Mouse (Mus musculus): ENCODE data around the gene Nos3. TPM values are rescaled to one million over a fixed set of nuclear protein-coding genes. Genes with fewer than 3 reads are reported as not detected.

Gene Nos3
- 21.0 and 28.2 TPM in 2 replicates for polyA plus RNA-seq (2012; rRNA removed)

DNA sequence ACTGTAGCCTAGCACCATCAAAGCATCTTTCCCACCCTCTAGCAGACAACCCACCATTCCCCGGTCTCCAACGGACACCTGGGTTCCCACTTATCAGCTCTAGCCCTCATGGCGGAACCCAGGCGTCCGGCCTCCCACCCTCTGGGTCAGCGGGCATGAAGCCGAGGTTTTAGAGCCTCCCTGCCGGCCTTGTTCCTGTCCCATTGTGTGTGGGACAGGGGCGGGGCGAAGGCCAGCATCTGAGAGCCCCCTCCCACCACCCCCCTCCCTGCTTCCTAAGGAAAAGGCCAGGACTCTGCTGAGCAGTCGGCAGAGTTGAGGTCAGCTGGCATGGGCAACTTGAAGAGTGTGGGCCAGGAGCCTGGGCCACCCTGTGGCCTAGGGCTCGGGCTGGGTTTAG, at the start of gene Nos3:
Nos3 (plus strand) TSS at position 303 of the 400 bp plus-strand sequence.
- H3K4me3 ChIP-seq (replicated peaks; ENCODE audit: extremely low read depth, low read depth, low read length) = peak within 1 kb of the TSS; percentile 50
- 48% methylated on average over 12 of the region's 12 CpGs for WGBS
- no peaks in the 10 kb centered on the region for H3K4me1 ChIP-seq (ENCODE audit: control insufficient read depth, insufficient read depth, low read length)
- no peak for DNase-seq
- TF ChIP-seq POLR2A (IDR thresholded peaks at IDR 0.05; ENCODE audit: borderline replicate concordance, extremely low read depth, low read depth, low read length) (peak; percentile 50; the same call in 1 of the 2 replicates), CTCF (IDR thresholded peaks at IDR 0.05; ENCODE audit: insufficient read depth, low read length) (no peak)

DNA sequence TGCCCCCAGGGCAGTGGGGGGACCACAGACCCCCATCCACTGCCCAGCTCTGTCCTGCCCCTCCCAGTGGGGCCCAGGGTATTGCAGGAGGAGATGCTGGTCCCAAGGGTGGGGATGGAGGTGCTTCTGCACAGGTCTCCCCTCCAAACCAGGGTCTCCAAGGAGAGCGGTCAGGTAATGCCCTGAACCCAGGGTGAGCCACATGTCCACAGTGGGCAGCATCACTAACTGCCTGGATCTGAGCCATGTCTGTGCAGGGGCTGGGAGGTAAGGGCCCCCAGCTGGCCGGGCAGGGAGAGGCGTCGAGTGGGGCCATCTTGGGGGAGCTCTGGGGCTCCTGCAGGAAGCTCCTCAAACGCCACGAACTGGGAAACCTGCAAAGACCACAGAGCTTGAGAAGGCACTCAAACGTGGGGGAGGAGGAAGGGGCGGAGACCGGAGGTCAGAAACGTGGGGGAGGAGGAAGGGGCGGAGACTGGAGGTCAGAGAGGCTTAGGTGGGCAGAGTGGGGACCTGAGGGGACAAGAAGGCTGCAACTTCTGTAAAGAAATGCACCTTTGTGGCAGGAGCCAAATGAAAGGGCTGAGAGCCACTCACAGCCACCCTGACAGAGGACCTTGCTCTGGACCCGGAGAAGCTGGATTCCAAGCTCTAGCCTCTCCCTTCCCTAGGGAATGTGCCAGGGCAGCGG, 44.7 kb upstream of the Nos3 start:
- DNase-seq = no peak
- 18% methylated on average over 13 of the region's 13 CpGs for whole genome bisulfite sequencing
- H3K4me1 ChIP-seq (ENCODE audit: control insufficient read depth, insufficient read depth, low read length) = no peaks in the 10 kb centered on the region
- H3K4me3 ChIP-seq (replicated peaks; ENCODE audit: extremely low read depth, low read depth, low read length) = peak overlapping the region; percentile 27
- TF ChIP-seq POLR2A (IDR thresholded peaks at IDR 0.05; ENCODE audit: borderline replicate concordance, extremely low read depth, low read depth, low read length) (no peak), CTCF (IDR thresholded peaks at IDR 0.05; ENCODE audit: insufficient read depth, low read length) (no peak)

DNA sequence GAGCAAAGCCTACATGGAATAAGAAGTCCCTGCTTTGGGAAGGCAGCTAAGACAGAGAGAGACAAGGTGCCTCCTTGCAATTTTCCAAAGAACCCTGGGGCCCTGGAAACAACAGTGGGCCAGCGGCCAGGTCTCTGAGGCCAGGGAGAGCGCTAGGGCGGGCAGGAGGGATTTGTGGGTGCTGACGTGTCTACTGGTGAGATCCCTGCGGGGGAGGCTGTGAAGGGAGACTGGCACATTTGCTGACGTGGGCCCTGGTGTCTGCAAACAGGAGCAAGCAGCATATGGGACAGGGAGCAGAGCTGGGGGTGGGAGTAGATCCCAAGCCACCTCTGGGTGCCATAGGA, 44.2 kb upstream of the Nos3 start:
- WGBS = 31% methylated on average over 6 of the region's 6 CpGs
- H3K4me3 ChIP-seq (replicated peaks; ENCODE audit: extremely low read depth, low read depth, low read length) = peak overlapping the region; percentile 27
- H3K4me1 ChIP-seq (ENCODE audit: control insufficient read depth, insufficient read depth, low read length) = no peaks in the 10 kb centered on the region
- TF ChIP-seq POLR2A (IDR thresholded peaks at IDR 0.05; ENCODE audit: borderline replicate concordance, extremely low read depth, low read depth, low read length) = no peak
- TF ChIP-seq CTCF (IDR thresholded peaks at IDR 0.05; ENCODE audit: insufficient read depth, low read length) = no peak
- peak; percentile 25 for DNase-seq

DNA sequence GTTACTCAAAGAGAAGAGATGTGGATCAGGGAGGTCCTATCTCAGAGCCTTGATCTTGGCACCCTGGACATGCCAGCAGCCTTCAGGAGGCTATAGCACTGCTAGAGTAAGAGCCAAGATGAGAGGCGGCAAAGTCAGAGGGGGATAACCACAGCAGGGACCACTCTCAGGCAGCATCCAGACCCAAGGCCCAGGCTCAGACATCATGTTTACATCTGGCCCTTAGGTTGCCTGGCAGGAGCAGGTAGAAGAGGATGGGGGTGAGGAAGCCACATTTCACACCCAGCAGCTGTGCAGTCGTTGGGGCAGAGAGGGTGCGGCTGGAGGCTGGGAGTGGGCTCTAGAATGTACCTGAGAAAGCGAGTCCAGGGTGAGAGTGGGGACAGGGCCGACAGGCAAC, 43.7 kb upstream of the Nos3 start:
- H3K4me1 ChIP-seq (ENCODE audit: control insufficient read depth, insufficient read depth, low read length) = no peaks in the 10 kb centered on the region
- no peak for DNase-seq
- no peak for TF ChIP-seq POLR2A (IDR thresholded peaks at IDR 0.05; ENCODE audit: borderline replicate concordance, extremely low read depth, low read depth, low read length)
- TF ChIP-seq CTCF (IDR thresholded peaks at IDR 0.05; ENCODE audit: insufficient read depth, low read length) = no peak
- H3K4me3 ChIP-seq (replicated peaks; ENCODE audit: extremely low read depth, low read depth, low read length) = no peak overlapping the region
- WGBS = 61% methylated on average over 5 of the region's 5 CpGs

DNA sequence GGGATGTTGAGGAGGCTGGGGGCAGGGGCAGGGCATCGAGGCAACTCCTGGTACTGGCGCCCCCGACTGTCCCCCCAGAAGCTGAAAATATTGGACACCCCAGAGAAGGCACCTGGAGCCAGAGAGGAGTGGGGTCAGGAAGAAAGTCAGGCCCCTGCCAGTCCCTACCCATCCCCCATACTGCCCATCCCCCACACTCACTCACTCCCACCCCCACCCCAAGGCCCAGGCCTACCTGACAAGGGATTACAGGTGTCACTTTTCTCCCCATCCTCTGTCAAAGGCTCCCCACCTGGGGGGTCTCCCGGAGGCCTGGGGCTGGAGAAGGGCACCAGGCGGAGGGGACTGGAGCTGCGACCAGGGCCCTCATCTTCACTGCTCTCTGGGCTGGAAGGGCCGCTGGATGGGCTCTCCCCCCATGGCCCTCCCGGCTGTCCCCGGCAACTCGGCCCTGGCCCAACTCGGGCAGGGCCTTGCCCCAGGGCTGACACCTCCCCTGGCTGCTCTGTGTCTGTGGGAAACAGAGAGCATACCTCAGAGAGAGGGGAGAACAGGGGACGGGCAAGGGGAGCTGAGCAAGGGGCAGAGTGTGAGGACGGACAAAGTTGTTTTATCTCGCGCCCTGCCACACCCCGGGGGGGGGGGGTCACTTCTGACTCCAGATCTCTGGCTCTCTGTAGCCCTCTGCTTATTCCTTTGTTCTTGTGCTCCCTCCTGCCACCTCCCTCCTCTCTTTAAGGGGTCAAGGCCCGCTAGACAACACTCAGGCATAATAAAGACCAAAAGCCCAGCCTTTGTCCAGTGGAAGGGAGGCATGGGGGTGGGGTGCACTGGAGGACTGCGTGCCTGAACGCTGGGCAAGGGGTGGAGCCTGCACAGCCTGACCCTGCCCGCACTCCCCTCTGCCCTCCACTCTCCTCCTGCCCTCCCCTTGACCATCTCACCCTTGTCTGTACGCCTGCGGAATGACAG, 42.6 kb upstream of the Nos3 start:
- WGBS = 33% methylated on average over 22 of the region's 22 CpGs
- Histone ChIP-seq H3K4me1 (ENCODE audit: control insufficient read depth, insufficient read depth, low read length) (no peaks in the 10 kb centered on the region), H3K4me3 (replicated peaks; ENCODE audit: extremely low read depth, low read depth, low read length) (no peak overlapping the region)
- DNase-seq = no peak
- TF ChIP-seq CTCF (IDR thresholded peaks at IDR 0.05; ENCODE audit: insufficient read depth, low read length) = no peak

DNA sequence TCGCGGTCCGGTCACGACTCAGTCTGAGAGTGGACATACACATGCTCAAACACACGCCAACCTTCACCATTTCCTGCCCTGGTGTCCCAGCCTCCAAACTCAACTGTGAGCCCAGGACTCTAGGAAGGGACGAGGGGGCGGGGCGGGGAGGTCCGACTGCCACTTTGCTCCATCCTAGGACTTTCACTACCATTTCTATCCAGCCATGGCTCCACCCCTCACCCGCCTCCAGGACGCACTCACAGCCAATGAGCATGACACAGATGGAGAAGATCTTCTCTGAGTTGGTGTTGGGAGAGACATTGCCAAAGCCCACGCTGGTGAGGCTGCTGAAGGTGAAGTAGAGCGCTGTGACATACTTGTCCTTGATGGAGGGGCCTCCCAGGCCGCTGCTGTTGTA, 39.4 kb upstream of the Nos3 start:
- TF ChIP-seq CTCF (IDR thresholded peaks at IDR 0.05; ENCODE audit: insufficient read depth, low read length) (no peak), POLR2A (IDR thresholded peaks at IDR 0.05; ENCODE audit: borderline replicate concordance, extremely low read depth, low read depth, low read length) (no peak)
- H3K4me3 ChIP-seq (replicated peaks; ENCODE audit: extremely low read depth, low read depth, low read length) = no peak overlapping the region
- WGBS = 56% methylated on average over 14 of the region's 14 CpGs
- peaks cover 10% of the 10 kb centered on the region for H3K4me1 ChIP-seq (ENCODE audit: control insufficient read depth, insufficient read depth, low read length)
- no peak for DNase-seq

DNA sequence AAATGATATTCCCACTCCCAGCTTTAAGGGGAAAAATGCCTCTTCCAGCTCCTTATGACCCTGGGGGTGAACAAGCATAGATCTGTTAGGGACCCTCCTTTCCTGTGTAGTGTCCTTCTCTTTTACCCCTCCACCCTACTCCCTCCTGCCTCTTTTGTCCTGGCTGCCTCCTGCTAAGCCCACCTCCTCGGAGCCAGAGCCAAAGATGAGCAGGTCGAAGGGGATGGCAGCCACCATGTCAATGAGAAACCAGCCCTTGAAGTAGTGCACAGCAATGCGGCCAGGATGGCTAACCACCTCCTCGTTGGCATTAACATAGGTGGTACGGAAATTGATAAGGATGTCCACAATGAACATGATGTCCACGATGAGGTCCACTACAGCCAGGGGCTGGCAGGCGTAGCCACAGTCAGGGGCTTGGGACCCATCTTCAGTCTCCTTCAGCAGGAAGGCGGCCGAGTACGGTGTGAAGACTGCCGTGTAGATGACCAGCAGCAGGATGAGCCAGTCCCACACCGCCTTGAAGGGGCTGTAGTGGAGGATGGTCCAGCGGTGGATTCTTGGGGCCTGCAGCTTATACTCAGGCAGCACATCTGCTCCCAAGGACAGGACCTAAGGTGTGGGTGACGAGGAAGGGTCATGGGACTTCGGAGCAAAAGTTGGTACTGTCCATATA, 38.3 kb upstream of the Nos3 start:
- H3K4me3 ChIP-seq (replicated peaks; ENCODE audit: extremely low read depth, low read depth, low read length) = no peak overlapping the region
- peaks cover 10% of the 10 kb centered on the region for H3K4me1 ChIP-seq (ENCODE audit: control insufficient read depth, insufficient read depth, low read length)
- no peak for DNase-seq
- TF ChIP-seq CTCF (IDR thresholded peaks at IDR 0.05; ENCODE audit: insufficient read depth, low read length) = no peak
- TF ChIP-seq POLR2A (IDR thresholded peaks at IDR 0.05; ENCODE audit: borderline replicate concordance, extremely low read depth, low read depth, low read length) = no peak
- 86% methylated on average over 15 of the region's 15 CpGs for WGBS

DNA sequence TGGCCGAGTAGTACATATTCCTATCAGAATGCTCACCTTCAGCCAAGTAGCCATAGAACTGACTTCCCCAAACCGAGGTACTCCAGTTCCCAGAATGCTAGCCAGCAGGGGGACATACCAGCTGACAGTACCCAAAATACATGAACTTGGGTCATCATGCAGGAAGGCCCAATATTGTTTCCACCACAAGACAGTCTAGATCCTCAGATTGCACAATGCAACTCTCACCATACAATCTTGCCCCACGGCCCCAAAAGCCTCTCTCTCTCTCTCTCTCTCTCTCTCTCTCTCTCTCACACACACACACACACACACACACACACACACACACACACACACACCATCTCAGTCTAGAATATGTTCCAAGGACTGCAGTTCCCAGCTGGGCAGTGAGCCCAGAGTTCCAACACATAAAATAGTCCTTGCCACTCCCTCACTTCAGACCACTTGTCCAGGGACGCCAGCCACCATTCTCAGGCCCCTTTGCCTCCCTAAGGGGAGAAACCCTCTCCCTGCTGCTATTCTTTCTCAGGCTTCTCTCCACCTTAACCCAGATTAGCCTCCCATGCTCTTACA, 37.7 kb upstream of the Nos3 start:
- H3K4me1 ChIP-seq (ENCODE audit: control insufficient read depth, insufficient read depth, low read length) = peaks cover 10% of the 10 kb centered on the region
- no peak overlapping the region for H3K4me3 ChIP-seq (replicated peaks; ENCODE audit: extremely low read depth, low read depth, low read length)
- no peak for DNase-seq
- TF ChIP-seq CTCF (IDR thresholded peaks at IDR 0.05; ENCODE audit: insufficient read depth, low read length) = no peak
- TF ChIP-seq POLR2A (IDR thresholded peaks at IDR 0.05; ENCODE audit: borderline replicate concordance, extremely low read depth, low read depth, low read length) = no peak
- 36% methylated on average over 4 of the region's 4 CpGs for WGBS

DNA sequence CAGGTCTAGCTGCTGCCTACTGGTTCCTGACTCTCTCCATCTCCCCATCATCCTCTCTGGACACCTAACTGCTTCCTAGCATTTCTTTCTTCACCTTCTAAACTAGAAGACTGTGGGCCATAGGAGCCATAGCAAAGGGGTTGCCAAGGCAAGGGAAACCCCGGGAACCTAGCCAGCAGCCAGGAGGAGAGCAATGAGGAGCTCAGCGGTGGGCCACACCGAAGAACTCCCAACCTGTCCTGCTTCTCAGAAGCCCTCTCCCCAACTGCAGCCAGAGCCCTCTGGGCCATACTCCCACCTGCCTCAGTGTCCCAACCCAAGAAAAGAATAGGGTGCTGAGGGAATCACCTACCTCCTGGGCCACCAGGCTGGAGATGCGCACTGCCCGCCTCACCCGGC, 35.8 kb upstream of the Nos3 start:
- peaks cover 10% of the 10 kb centered on the region for H3K4me1 ChIP-seq (ENCODE audit: control insufficient read depth, insufficient read depth, low read length)
- WGBS = 66% methylated on average over 6 of the region's 6 CpGs
- no peak for DNase-seq
- H3K4me3 ChIP-seq (replicated peaks; ENCODE audit: extremely low read depth, low read depth, low read length) = no peak overlapping the region
- TF ChIP-seq CTCF (IDR thresholded peaks at IDR 0.05; ENCODE audit: insufficient read depth, low read length) (no peak), POLR2A (IDR thresholded peaks at IDR 0.05; ENCODE audit: borderline replicate concordance, extremely low read depth, low read depth, low read length) (no peak)

All from lung, adult 2 months (tissue).